Mouse (Mus musculus) kidney, adult 2 months (tissue): ENCODE results near the gene Pgap2.

Source experiments
- CTCF ChIP-seq: fragments of 200-500 bp; conservative IDR thresholded peaks from 2 replicates; pipeline ENCODE4 v1.5.1; 2011; ENCODE audit warnings: low read depth, mild to moderate bottlenecking, control low read depth, low read length, moderate library complexity, mixed read lengths; ENCODE audit not compliant: insufficient read depth, insufficient read length
- POLR2A ChIP-seq: fragments of 200-500 bp; IDR thresholded peaks from one replicate; pipeline ENCODE4 v1.6.1; 2011; ENCODE audit warnings: low read depth, low read length, control low read depth

DNA sequence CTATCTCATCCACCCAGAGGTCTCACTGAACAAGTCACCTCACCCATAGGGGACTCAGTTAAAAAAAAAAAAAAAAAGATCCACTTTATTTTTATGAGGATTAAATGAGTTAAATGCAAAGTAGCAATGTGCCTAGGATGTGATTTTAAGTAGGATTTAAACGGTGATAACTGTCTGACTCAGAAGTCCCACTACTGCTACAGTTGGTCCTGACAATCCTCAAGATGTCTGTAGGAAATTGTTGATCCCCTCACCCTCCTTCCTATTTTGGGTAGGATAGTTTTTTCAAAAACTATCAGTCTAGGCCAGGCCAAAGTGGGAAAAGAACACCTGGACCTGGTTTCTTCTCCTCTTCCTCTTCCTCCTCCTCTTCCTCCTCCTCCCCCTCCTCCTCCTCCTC is 11.9 kb downstream of the Pgap2 start:
- TF ChIP-seq CTCF (no peak), POLR2A (no peak)
